Mouse (Mus musculus): ENCODE data around the gene Hist1h2bf.

DNA sequence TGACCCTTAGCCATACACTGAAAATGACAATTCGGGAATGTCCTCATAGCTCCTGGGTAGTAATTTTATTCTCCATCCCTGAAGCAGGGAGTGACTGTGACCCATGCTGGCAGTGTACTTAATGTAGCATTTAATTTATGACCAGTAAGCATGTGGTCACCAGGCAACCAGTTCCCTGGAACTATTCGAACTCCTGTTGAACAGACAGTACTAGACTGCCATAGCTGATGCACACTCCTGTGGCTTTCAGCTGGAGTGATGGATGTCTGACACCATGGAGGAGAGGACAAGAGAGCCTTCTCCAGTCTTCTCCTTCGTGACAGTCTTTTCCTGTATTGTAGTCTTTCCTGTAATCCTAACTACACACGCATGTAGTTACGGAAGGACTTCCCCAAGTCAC, 45.0 kb downstream of the Hist1h2bf start:
- TF ChIP-seq CTCF (IDR thresholded peaks at IDR 0.05; ENCODE audit: borderline replicate concordance, insufficient read depth, low read length) (no peak), POLR2A (IDR thresholded peaks at IDR 0.05; ENCODE audit: low read depth, low read length) (no peak)
